Mouse (Mus musculus): Measurements from ENCODE around the gene Tmprss12.

- TF ChIP-seq CTCF (IDR thresholded peaks at IDR 0.05) (peak; percentile 60), EP300 (IDR thresholded peaks at IDR 0.05) (no peak)
Observed at GRCm38 (mm10) chr15:100263246-100263905, 17.3 kb upstream of the Tmprss12 start.

Data from lung, postnatal 0 days (tissue).